Mouse (Mus musculus) forebrain, embryonic 12.5 days (tissue): ENCODE measurements at regions not wholly inside any gene's neighbourhood (a gene's known extent, or its start where the extent isn't known, plus 50 kb on each side); places are given as distances from the start of the nearest gene placed in this dataset.

ENCODE experiments used
- ATAC-seq: fragments of 200-750 bp; cut with Nextera tagmentation; 2 replicates; pipeline ENCODE4 v1.8.0; 2017; ENCODE audit warnings: moderate TSS enrichment; ENCODE audit not compliant: low FRiP score
- H3K27ac ChIP-seq: fragments of 300-500 bp; sonication (generic); 2 replicates; pipeline ENCODE4 v1.5.1; 2016; ENCODE audit warnings: mild to moderate bottlenecking
- H3K27me3 ChIP-seq: fragments of 300-500 bp; sonication (generic); 2 replicates; pipeline ENCODE4 v1.6.1; 2016; ENCODE audit warnings: mild to moderate bottlenecking
- H3K36me3 ChIP-seq: fragments of 300-500 bp; sonication (generic); replicated peaks from 2 replicates; pipeline ENCODE4 v1.6.1; 2016; ENCODE audit warnings: mild to moderate bottlenecking
- H3K4me1 ChIP-seq: fragments of 300-500 bp; sonication (generic); 2 replicates; pipeline ENCODE4 v1.6.1; 2016
- H3K4me2 ChIP-seq: fragments of 300-500 bp; sonication (generic); 2 replicates; pipeline ENCODE4 v1.6.1; 2016; ENCODE audit warnings: mild to moderate bottlenecking, moderate library complexity
- H3K4me3 ChIP-seq: fragments of 300-500 bp; sonication (generic); replicated peaks from 2 replicates; pipeline ENCODE4 v1.5.1; 2016; ENCODE audit warnings: mild to moderate bottlenecking
- H3K9ac ChIP-seq: fragments of 300-500 bp; sonication (generic); 2 replicates; pipeline ENCODE4 v1.6.1; 2016; ENCODE audit warnings: mild to moderate bottlenecking
- H3K9me3 ChIP-seq: fragments of 300-500 bp; sonication (generic); 2 replicates; pipeline ENCODE4 v1.6.1; 2016
- WGBS: fragments of 180-500 bp; shearing (Covaris S2); methylation state at CpG from one replicate; pipeline ENCODE4 v1.1.7; 2016; 5-methylcytosine and 5-hydroxymethylcytosine counted together

GRCm38 (mm10) chr9:50176131-50176530, 168.6 kb downstream of the Rpl10-ps3 start:
- no peaks in the 10 kb centered on the region for H3K9me3 ChIP-seq
- no peaks in the 10 kb centered on the region for H3K27me3 ChIP-seq
- H3K27ac ChIP-seq = no peak overlapping the region
- no peaks in the 10 kb centered on the region for H3K36me3 ChIP-seq
- 96% methylated on average over 2 of the region's 2 CpGs for WGBS
- H3K4me2 ChIP-seq = no peak overlapping the region
- H3K4me1 ChIP-seq = no peaks in the 10 kb centered on the region
- no peak for ATAC-seq
- H3K4me3 ChIP-seq = no peak overlapping the region
- H3K9ac ChIP-seq = no peak overlapping the region

GRCm38 (mm10) chr9:50171826-50172464, 172.8 kb downstream of the Rpl10-ps3 start:
- H3K4me3 ChIP-seq = no peak overlapping the region
- ATAC-seq = 0 out of 2 replicates have a peak, but pooled peaks have one; percentile 51
- H3K9me3 ChIP-seq = no peaks in the 10 kb centered on the region
- no peaks in the 10 kb centered on the region for H3K4me1 ChIP-seq
- no peak overlapping the region for H3K4me2 ChIP-seq
- H3K36me3 ChIP-seq = no peaks in the 10 kb centered on the region
- H3K27ac ChIP-seq = no peak overlapping the region
- H3K9ac ChIP-seq = no peak overlapping the region
- 34% methylated on average over 7 of the region's 7 CpGs for WGBS
- H3K27me3 ChIP-seq = no peaks in the 10 kb centered on the region

DNA sequence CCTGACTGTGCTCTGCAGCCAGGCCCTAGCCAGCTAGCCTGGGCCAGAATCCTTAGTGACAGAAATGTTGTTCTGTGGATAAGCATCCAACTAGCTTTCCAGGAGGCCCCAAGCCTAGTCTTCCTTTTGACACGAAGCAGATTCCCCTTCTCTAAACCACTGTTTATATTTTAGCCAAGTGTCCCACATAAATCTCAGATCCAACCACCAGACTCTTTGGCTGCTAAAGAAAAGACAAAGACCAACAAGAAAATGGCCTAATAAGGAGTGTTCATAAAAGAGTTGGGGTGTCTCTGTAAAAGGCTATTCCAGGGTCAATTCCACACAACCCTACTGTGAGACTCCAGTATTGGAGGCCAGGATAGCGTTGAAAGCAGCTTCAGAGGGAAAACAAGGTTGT, 173.6 kb downstream of the Rpl10-ps3 start:
- H3K27me3 ChIP-seq = no peaks in the 10 kb centered on the region
- no peaks in the 10 kb centered on the region for H3K36me3 ChIP-seq
- H3K4me1 ChIP-seq = no peaks in the 10 kb centered on the region
- no peak overlapping the region for H3K9ac ChIP-seq
- no peak overlapping the region for H3K27ac ChIP-seq
- no peak overlapping the region for H3K4me3 ChIP-seq
- H3K4me2 ChIP-seq = no peak overlapping the region
- no peaks in the 10 kb centered on the region for H3K9me3 ChIP-seq
- ATAC-seq = no peak
- WGBS = 89% methylated on average over 2 of the region's 2 CpGs

DNA sequence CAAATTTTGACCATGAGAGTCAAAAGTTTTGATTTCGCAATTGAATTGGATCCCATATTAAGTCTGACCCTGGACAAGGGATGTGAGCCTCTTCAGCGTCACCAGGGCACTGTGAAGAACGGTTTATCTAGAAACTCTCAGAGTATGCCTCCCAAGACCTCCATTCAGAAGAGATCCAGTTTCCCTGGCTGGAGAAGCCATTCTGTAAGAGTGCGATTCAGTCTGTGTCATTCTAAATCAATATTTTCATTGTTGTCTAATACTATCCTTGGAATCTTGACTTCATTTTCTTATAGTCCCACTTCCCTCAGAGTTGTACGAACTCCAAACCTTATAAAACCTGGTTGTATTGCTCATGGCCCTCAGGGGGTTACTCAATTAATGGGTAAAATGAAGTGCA, 174.1 kb downstream of the Rpl10-ps3 start:
- H3K27me3 ChIP-seq = no peaks in the 10 kb centered on the region
- H3K4me3 ChIP-seq = no peak overlapping the region
- 97% methylated on average over 5 of the region's 5 CpGs for WGBS
- H3K27ac ChIP-seq = no peak overlapping the region
- H3K4me1 ChIP-seq = no peaks in the 10 kb centered on the region
- no peaks in the 10 kb centered on the region for H3K36me3 ChIP-seq
- H3K4me2 ChIP-seq = no peak overlapping the region
- H3K9me3 ChIP-seq = no peaks in the 10 kb centered on the region
- no peak for ATAC-seq
- H3K9ac ChIP-seq = no peak overlapping the region

DNA sequence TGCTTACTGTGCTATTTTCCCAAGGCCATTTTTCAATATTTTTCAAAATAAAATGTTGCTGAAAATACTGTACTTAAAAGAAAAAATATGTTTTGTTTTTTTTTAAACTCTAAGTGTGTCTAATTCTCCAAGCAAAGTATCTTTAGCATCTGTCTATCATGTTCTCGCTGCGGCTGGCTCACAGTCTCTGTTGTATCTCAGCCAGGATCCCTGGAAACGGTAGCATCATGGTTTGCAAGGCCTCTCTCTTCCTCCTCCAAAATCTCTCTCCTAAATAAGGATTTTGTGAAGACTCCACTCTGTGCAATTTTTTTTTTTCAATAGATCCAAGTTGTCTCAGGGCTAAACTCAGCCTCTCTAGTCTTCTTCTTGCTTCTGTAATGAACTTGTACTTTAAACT, 190.2 kb downstream of the Rpl10-ps3 start:
- 85% methylated on average over 3 of the region's 3 CpGs for WGBS
- Histone ChIP-seq H3K9ac (no peak overlapping the region), H3K4me3 (no peak overlapping the region), H3K4me1 (no peaks in the 10 kb centered on the region), H3K36me3 (no peaks in the 10 kb centered on the region), H3K4me2 (no peak overlapping the region), H3K27me3 (no peaks in the 10 kb centered on the region), H3K9me3 (no peaks in the 10 kb centered on the region), H3K27ac (no peak overlapping the region)
- no peak for ATAC-seq

DNA sequence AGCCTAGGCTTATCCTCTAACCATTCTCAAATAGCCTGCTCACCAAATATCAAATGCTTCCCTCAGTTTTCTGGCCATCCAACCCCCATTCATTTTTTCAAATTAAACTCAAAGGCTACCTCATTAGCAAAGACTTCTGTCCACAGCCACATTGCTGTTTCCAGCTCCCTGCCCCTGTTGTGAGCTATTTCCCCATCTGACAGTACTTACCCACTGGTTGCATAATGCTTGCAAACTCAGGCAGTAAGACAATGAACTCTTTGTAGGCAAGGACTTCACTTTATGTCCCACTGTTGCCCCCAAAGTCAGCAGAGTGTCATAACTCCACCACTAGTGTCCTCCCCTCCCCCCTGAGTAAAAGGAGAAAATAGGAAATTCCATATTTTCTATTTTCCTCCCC, 194.7 kb downstream of the Rpl10-ps3 start:
- ATAC-seq = no peak

DNA sequence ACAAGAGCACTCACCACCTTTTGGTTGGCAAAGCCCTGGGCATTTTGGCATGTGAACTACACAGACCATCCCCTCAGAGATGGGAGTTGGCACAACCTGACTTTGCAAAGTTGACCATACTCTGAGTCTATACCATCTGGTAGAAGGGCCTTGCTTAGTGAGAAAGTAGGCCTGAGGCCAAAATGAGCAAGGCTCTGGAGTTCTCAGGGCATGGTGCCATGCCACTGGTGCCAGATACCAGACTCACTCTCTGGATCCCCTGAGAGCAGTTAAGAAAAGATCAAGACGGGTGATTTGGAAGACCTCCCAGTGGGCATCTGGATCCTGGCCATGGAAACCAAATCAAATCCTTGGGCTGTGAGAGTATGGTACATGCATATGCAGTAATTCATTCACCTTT, 202.0 kb downstream of the Rpl10-ps3 start:
- no peak overlapping the region for H3K4me3 ChIP-seq
- H3K36me3 ChIP-seq = no peaks in the 10 kb centered on the region
- WGBS = 64% methylated on average over 1 of the region's 1 CpGs
- no peak overlapping the region for H3K4me2 ChIP-seq
- no peaks in the 10 kb centered on the region for H3K27me3 ChIP-seq
- H3K9ac ChIP-seq = no peak overlapping the region
- ATAC-seq = no peak
- H3K9me3 ChIP-seq = no peaks in the 10 kb centered on the region
- H3K4me1 ChIP-seq = peaks cover 3% of the 10 kb centered on the region; the same call in 1 of the 2 replicates
- H3K27ac ChIP-seq = no peak overlapping the region

More for the DNA sequence above, 194.7 kb downstream of the Rpl10-ps3 start:
- Histone ChIP-seq H3K9me3 (no peaks in the 10 kb centered on the region), H3K4me2 (no peak overlapping the region), H3K9ac (no peak overlapping the region), H3K27ac (no peak overlapping the region), H3K4me1 (0 out of 2 replicates have a peak, but pooled peaks cover 3% of the 10 kb centered on the region), H3K4me3 (no peak overlapping the region), H3K36me3 (no peaks in the 10 kb centered on the region), H3K27me3 (no peaks in the 10 kb centered on the region)

- Histone ChIP-seq H3K27me3 (no peaks in the 10 kb centered on the region), H3K9me3 (no peaks in the 10 kb centered on the region), H3K4me3 (no peak overlapping the region), H3K9ac (no peak overlapping the region), H3K36me3 (no peaks in the 10 kb centered on the region), H3K4me1 (peaks cover 3% of the 10 kb centered on the region; the same call in 1 of the 2 replicates), H3K4me2 (no peak overlapping the region), H3K27ac (no peak overlapping the region)
- ATAC-seq = no peak
- 93% methylated on average over 8 of the region's 8 CpGs for WGBS
Observed at GRCm38 (mm10) chr9:50142091-50142490, 202.7 kb downstream of the Rpl10-ps3 start.

DNA sequence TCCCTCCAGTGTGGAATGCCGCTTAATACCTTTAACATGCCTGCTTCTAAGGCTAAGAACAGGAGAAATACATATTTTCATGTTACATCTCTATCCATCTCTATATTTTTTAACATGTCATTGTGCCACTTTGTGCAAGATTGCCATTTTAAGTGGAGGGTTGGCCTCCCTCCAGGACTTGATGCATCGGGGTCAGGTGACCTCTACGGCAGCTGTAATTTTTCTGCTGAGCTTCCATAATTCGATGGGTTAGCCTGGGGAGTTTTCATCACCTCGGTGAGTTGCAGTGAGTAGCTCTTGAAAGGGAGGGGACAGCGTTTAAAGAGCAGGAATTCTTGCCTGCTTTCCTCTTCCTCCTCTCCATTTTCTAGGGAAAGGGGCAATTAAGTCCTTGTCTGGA, 203.6 kb downstream of the Rpl10-ps3 start:
- no peak overlapping the region for H3K27ac ChIP-seq

DNA sequence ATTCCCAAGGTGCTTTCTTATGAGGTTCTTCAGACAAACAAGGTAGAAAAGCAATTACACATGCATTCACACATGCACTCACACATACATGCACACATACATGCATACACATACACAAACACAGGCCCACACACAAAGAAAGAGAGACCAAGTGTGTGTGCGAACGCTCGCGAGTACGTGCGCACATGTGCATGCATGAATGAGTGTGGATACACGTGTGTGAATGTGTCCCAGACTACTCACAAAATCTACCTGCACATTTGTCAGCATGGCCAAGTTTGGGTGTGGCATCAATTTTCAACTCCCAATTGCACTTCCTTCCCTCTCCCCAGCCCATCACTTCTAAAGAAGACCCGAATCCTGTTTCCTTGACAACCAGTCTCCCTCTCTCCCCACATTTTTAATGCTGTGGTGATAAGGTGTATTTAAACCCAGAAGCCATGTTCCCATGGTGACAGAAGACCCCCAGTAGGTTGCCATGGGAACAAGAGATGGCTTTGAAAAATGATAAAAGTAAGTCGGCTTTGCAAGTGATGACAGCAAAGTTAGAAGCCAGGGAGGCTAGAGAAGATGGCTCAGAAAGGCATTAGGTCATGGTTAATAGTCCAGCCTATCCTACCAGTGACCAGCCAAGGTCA, 206.3 kb downstream of the Rpl10-ps3 start:
- ATAC-seq = no peak
- H3K4me2 ChIP-seq = no peak overlapping the region
- H3K27ac ChIP-seq = no peak overlapping the region
- WGBS = 88% methylated on average over 9 of the region's 9 CpGs
- no peaks in the 10 kb centered on the region; the same call in 1 of the 2 replicates for H3K4me1 ChIP-seq
- no peaks in the 10 kb centered on the region for H3K36me3 ChIP-seq
- H3K9me3 ChIP-seq = no peaks in the 10 kb centered on the region
- H3K4me3 ChIP-seq = no peak overlapping the region
- no peak overlapping the region for H3K9ac ChIP-seq
- H3K27me3 ChIP-seq = no peaks in the 10 kb centered on the region

More for the DNA sequence above, 203.6 kb downstream of the Rpl10-ps3 start:
- Histone ChIP-seq H3K27me3 (no peaks in the 10 kb centered on the region), H3K4me1 (peaks cover 3% of the 10 kb centered on the region; the same call in 1 of the 2 replicates), H3K4me3 (no peak overlapping the region), H3K9me3 (no peaks in the 10 kb centered on the region), H3K4me2 (no peak overlapping the region), H3K36me3 (no peaks in the 10 kb centered on the region), H3K9ac (no peak overlapping the region)
- 73% methylated on average over 6 of the region's 6 CpGs for WGBS
- no peak for ATAC-seq

DNA sequence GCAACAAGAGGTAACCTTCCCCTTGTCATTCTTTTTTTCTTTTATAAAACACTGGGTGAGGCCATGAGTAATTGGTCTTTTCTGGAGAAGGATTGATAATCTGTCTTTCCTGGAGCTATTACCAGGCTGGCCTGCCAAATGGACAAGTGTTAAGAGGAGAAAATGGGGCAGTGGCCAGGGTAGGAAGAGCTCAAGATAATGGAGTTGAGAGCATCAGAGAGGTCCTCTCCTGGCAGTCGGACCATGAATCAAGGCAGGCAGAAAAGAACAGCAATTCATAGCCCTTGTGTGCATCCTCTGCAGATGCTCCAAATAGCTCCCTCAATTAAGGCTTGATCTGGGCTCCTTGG, 208.2 kb downstream of the Rpl10-ps3 start:
- Histone ChIP-seq H3K9me3 (no peaks in the 10 kb centered on the region), H3K9ac (no peak overlapping the region), H3K27ac (no peak overlapping the region), H3K4me2 (no peak overlapping the region), H3K36me3 (no peaks in the 10 kb centered on the region), H3K4me3 (no peak overlapping the region), H3K27me3 (no peaks in the 10 kb centered on the region), H3K4me1 (no peaks in the 10 kb centered on the region; the same call in 1 of the 2 replicates)
- 74% methylated on average over 1 of the region's 1 CpGs for WGBS
- no peak for ATAC-seq

- Histone ChIP-seq H3K9me3 (no peaks in the 10 kb centered on the region), H3K27me3 (no peaks in the 10 kb centered on the region), H3K9ac (no peak overlapping the region), H3K4me3 (no peak overlapping the region), H3K27ac (no peak overlapping the region), H3K36me3 (no peaks in the 10 kb centered on the region), H3K4me2 (no peak overlapping the region), H3K4me1 (no peaks in the 10 kb centered on the region; the same call in 1 of the 2 replicates)
- ATAC-seq = no peak
- 94% methylated on average over 10 of the region's 10 CpGs for WGBS
Observed at GRCm38 (mm10) chr9:50135939-50136635, 208.7 kb downstream of the Rpl10-ps3 start.
